Mouse (Mus musculus) layer of hippocampus, adult 9-10 months (tissue): ENCODE measurements around the gene Sp4.

Source experiments
- DNase-seq: peaks from one replicate; pipeline ENCODE4 v3.0.0; 2022; ENCODE audit warnings: low spot score

Gene Sp4

DNA sequence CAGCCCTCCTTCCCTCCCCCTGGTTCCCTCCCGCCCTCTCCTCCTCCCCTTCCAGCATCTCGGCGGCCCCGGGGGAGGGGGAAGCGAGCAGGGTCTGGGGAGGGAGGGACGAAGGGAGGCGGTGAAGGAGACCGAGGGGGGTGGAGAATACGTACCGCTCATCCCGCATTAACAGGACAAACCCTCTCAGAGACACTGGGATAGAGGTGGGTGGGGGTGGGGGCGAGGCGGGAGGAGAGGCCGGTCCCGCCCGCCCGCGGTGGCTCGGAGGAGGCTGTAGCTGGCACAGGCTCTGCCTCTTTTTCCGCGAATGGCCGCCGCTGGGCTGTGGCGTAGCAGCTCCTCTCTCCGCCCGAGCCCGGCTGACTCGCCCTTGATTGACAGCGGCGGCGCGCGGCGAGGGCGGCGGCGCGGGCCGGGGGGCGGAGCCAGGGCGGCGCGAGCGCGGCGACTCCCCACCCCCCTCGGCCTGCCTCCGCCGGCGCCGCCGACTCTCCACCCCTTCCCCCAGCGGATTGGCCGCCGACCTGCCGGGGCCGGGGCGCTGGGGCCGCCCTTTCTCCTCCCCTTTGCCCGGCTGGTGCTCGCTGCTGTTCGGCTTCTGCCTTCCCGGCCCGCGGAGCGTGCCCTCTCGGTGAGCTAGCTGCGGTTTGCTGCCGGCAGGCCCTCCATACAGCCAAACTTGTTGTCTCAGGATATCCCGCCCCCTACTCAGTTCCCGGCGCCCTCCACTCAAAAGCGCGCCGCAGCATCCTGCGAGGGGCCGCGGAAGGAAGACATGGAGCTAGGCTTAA, at the start of gene Sp4:
TSS of gene Sp4 (minus strand) at position 369 of the 794 bp plus-strand sequence.
- DNase-seq, result peak; percentile 64

DNA sequence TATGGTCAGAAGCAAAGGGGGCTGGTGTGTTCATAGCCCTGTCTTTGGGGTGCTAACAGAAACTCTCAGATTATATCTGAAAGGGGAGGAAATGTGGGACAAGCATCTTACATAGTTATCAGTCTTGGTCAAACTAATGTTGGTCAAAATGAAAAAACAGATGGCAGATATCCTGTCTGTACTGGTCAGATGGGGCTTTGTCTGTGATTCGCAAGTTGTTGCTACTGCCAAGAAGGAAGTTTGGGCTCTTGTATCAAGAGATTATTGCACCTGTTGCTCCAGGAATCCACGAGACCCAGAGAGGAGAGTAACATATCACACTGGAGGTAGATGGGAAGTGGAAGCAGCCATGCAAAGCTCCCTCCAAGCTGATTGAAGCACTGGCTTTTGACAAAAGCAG, 37.9 kb upstream of the Sp4 start:
- DNase-seq, result no peak

GRCm38 (mm10) chr12:118338243-118338642, 37.0 kb upstream of the Sp4 start:
- no peak for DNase-seq

- DNase-seq, result no peak
These were observed 36.1 kb upstream of the Sp4 start for GRCm38 (mm10) chr12:118337291-118337690.

DNA sequence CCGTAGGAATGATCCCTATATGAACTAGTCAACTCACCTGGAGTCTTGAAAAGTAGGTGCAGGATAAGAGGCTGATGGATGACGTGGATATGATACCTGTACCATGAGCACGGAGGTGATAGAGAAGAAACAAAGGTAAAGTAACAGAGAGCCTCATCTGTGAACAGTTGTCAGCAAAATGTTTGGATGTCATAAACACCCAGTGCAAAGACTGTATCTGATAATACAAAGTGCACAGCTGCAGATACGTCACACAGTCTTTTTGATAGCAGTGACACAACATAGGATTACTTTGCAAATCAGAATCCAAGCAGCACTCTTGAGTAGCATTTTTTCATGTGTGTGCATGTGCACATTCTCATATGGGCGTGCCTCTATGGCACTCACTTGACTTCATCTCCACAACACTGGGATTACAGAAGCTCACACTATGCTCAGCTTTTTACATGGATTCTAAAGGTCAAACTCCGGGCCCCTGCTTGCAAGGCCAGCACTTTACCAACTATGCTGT, 27.6 kb upstream of the Sp4 start:
- DNase-seq, result no peak

GRCm38 (mm10) chr12:118327566-118327965, 26.3 kb upstream of the Sp4 start:
- no peak for DNase-seq

- no peak for DNase-seq
These were observed 24.9 kb upstream of the Sp4 start for GRCm38 (mm10) chr12:118326161-118326560.

- DNase-seq, result no peak
These were observed 18.8 kb upstream of the Sp4 start for GRCm38 (mm10) chr12:118320076-118320475.

DNA sequence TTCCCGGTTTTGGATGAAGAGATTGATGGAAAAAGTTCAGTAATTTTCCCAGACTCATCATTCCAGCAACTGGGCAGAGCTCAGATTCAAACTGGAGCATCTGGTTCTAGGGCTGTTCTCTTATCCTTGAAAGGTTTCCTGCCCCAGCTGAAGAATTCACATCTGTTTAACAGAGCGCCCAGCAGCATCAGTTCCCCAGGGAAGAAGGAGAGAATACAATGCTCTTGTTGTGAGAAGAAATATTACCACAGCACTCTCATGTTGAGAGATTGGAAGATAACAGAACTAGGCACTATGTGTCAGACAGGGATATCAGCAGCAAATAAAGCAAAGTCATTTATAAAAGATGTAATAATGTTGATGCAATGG, 13.2 kb upstream of the Sp4 start:
- DNase-seq, result no peak

DNA sequence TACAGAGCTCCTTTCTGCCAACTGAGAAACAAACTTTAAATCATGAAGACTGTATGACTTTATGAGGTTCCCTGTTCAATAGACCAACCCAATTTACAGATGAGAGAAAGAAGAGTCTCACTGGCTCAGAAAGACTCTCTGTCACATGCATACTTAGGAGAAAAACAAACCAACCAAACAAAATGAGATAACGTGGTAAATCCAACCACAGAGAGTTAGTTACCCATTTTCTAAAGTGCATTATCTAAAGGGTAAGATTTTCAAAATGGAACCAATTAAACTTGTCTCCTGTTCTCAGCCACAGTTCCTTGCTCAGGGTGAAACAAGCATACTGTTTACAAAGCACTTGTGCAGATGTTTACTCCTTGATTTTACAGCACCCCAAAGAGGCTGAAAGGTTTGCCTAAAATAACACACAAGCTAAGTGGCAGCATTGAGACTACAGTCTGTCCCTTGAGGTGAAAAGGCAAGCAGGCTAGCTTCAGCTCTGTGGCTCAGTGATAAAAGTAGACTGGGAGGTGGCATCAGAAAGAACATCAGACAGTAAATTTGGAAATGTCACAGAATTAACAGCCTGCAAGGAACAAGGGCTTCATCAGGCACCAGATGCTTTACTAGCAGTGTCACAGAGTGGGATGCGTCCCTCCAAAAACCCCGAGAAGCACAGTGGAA, 12.7 kb upstream of the Sp4 start:
- no peak for DNase-seq

DNA sequence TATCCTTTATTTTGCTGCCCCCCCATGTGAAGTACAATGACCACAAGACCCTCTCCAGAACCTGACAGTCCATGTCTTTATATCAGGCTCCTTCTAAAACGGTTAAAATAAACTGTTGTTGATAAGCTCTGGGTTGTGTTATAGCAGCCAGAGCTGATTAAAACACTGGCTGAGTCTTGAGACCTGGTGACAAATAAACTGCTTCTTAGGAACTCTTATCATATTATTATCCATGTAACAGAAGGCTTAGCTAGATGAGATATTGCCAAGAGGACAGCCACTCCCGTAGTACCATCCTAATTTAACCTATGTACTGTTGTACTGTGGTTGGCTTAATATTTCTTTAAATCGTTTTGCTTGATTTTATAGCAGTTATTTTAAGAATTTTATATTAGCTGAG, 2.3 kb upstream of the Sp4 start:
- DNase-seq, result no peak

DNA sequence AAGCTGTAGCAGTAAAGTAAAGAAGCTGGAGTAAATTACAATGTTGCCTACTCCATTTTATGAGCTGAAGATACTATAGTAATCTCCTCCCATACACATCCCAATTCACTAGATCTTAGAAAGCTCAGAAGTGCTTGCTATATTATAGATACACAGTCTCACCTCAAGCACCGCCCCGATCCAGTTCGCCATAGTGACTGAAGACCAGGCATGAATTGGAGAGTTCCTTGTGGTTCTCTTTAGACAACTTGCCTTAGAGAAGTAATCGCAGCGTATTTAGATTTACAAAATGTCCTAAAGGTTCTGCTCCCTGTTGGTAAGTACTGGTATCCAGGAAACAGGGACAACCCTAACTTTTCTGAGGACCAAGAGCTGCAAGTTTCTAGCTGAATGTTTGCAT, 1.8 kb upstream of the Sp4 start:
- no peak for DNase-seq

- peak; percentile 96 for DNase-seq
These were observed 911 bp upstream of the Sp4 start for GRCm38 (mm10) chr12:118301866-118302835.

DNA sequence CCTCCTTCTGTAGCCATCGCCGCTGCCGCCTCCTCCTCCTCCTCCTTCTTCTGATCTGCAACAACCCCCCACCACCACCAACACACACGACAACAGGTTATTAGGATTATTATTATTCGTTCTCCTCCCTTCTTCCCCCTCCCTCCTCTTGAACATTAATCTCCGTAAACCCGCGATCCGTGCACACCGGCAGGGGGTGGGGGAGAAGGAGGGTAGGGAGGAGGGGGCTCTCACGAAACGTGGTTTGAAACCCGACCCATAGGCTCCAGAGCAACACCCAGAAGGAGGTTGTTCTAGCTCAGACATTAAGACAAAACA, 527 bp downstream of the Sp4 start:
- DNase-seq, result peak; percentile 4

- DNase-seq, result no peak
These were observed 1.3 kb downstream of the Sp4 start for GRCm38 (mm10) chr12:118299956-118300355.

- no peak for DNase-seq
These were observed 2.1 kb downstream of the Sp4 start for GRCm38 (mm10) chr12:118299172-118299571.

GRCm38 (mm10) chr12:118298516-118298915, 2.7 kb downstream of the Sp4 start:
- no peak for DNase-seq

GRCm38 (mm10) chr12:118296236-118296635, 5.0 kb downstream of the Sp4 start:
- DNase-seq, result no peak

DNA sequence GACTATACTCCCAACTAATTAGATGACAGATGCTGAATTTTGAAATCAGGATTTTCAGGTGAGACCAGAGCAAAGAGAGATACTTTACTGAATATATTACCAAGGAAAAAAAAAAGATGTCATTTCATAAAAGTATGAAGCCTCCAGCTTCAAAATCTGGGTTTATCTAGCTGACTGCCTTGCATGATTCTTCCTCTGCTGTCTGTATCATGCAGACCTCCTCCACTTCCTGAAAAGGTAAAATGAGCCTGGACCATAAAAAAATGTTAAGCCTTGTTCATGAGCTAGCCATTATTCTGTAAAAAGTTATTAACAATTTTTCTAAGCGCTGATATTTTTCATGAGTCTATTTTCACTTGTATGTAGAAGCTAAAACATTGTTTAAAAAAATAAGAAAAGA, 5.4 kb downstream of the Sp4 start:
- DNase-seq, result no peak

DNA sequence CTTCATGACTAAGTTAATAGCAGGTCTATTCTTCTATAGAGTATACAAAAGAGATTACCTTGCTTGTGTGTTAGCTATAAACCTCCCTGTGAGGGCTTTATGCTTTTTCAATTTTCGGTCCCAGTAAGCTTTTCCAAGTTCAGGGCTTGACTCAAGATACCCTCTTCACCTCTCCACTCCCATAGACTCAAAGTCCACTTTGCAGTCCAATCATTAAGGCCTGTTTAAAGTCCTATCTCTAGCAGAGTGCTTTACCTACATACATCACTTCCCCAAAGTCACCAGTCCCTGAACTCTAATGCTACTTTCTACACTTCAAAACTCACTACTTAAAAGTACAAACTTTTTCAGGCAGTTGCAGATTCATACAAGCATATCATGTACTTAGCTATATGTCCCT, 12.3 kb downstream of the Sp4 start:
- DNase-seq, result no peak

- no peak for DNase-seq
These were observed 16.1 kb downstream of the Sp4 start for GRCm38 (mm10) chr12:118285099-118285498.

GRCm38 (mm10) chr12:118281961-118282360, 19.3 kb downstream of the Sp4 start:
- no peak for DNase-seq

GRCm38 (mm10) chr12:118276385-118276784, 24.9 kb downstream of the Sp4 start:
- DNase-seq, result no peak
